Mouse (Mus musculus) gastrocnemius, adult 2 months (tissue): Measurements from ENCODE around the gene Sptbn4. TPM values are rescaled to one million over a fixed set of nuclear protein-coding genes. Genes with fewer than 3 reads are reported as not detected.

Source experiments
- DNase-seq: peaks from one replicate; pipeline ENCODE4 v3.0.0; 2022
- H3K27ac ChIP-seq: fragments of 200-600 bp; 2 replicates; pipeline ENCODE4 v1.8.1; 2022; ENCODE audit warnings: mild to moderate bottlenecking
- H3K4me3 ChIP-seq: fragments of 200-600 bp; 2 replicates; pipeline ENCODE4 v1.8.1; 2022; ENCODE audit warnings: mild to moderate bottlenecking, moderate library complexity
- CTCF ChIP-seq: fragments of 200-600 bp; IDR thresholded peaks from 2 replicates; pipeline ENCODE4 v1.8.1; 2022; ENCODE audit warnings: antibody characterized with exemption, mild to moderate bottlenecking, moderate library complexity
- intact Hi-C: fragments of 180-260 bp; cut with DNase I; formaldehyde crosslinking; loops from one replicate; pipeline ENCODE4 v1.15.1; 2025
- total RNA-seq, 2 experiments: library from RNA; stranded (reverse); gene quantifications; 2 replicates each; pipeline ENCODE4 v1.2.3; 2021

The Sptbn4 gene
- total RNA-seq, 2 experiments from 2014 or later = 0.03 TPM; not detected in 1

GRCm38 (mm10) chr7:27472596-27472995, 25.1 kb upstream of the Sptbn4 start:
- intact Hi-C loops = loop anchor here (1.0 kb wide), 1 partner anchor 23 kb away; no protein-coding TSS in a partner anchor
- DNase-seq = no peak
- Histone ChIP-seq H3K4me3 (peak overlapping the region; percentile 79), H3K27ac (peak overlapping the region; percentile 96)
- TF ChIP-seq CTCF = no peak

GRCm38 (mm10) chr7:27471390-27472120, 24.1 kb upstream of the Sptbn4 start:
- no peak overlapping the region for H3K4me3 ChIP-seq
- TF ChIP-seq CTCF = no peak
- DNase-seq = no peak
- no peak overlapping the region for H3K27ac ChIP-seq
- intact Hi-C loops = loop anchor here (1.0 kb wide), 1 partner anchor 22 kb away; no protein-coding TSS in a partner anchor

GRCm38 (mm10) chr7:27467648-27468047, 20.2 kb upstream of the Sptbn4 start:
- DNase-seq = no peak
- Histone ChIP-seq H3K4me3 (no peak overlapping the region), H3K27ac (no peak overlapping the region)
- TF ChIP-seq CTCF = no peak
- intact Hi-C loops = no loop called here

- intact Hi-C loops = no loop called here
- Histone ChIP-seq H3K27ac (no peak overlapping the region), H3K4me3 (no peak overlapping the region)
- no peak for TF ChIP-seq CTCF
- DNase-seq = no peak
Observed at GRCm38 (mm10) chr7:27460477-27460876, 13.0 kb upstream of the Sptbn4 start.

- intact Hi-C loops = no loop called here
- no peak overlapping the region for H3K4me3 ChIP-seq
Observed at GRCm38 (mm10) chr7:27459640-27460039, 12.2 kb upstream of the Sptbn4 start.

GRCm38 (mm10) chr7:27458614-27459013, 11.1 kb upstream of the Sptbn4 start:
- DNase-seq = no peak
- Histone ChIP-seq H3K27ac (no peak overlapping the region), H3K4me3 (no peak overlapping the region)
- intact Hi-C loops = no loop called here
- TF ChIP-seq CTCF = no peak

More at GRCm38 (mm10) chr7:27459640-27460039, 12.2 kb upstream of the Sptbn4 start:
- TF ChIP-seq CTCF = no peak
- DNase-seq = no peak
- H3K27ac ChIP-seq = no peak overlapping the region

- TF ChIP-seq CTCF = no peak
- intact Hi-C loops = no loop called here
- no peak for DNase-seq
- Histone ChIP-seq H3K4me3 (no peak overlapping the region), H3K27ac (no peak overlapping the region)
Observed at GRCm38 (mm10) chr7:27455273-27455672, 7.8 kb upstream of the Sptbn4 start.

GRCm38 (mm10) chr7:27454461-27455121, 7.1 kb upstream of the Sptbn4 start:
- intact Hi-C loops = no loop called here
- no peak for TF ChIP-seq CTCF
- DNase-seq = no peak
- Histone ChIP-seq H3K4me3 (no peak overlapping the region), H3K27ac (no peak overlapping the region)

GRCm38 (mm10) chr7:27452206-27452770, 4.8 kb upstream of the Sptbn4 start:
- Histone ChIP-seq H3K4me3 (no peak overlapping the region), H3K27ac (no peak overlapping the region)
- TF ChIP-seq CTCF = no peak
- no peak for DNase-seq
- intact Hi-C loops = no loop called here

GRCm38 (mm10) chr7:27451359-27451758, 3.9 kb upstream of the Sptbn4 start:
- intact Hi-C loops = no loop called here
- no peak for DNase-seq

GRCm38 (mm10) chr7:27449256-27449862, 1.9 kb upstream of the Sptbn4 start:
- intact Hi-C loops = loop anchor here (1.0 to 5.0 kb wide), 3 partner anchors 23 to 112 kb away; partner anchors contain the start of gene Ltbp4
- TF ChIP-seq CTCF = peak; percentile 70
- H3K27ac ChIP-seq = peak overlapping the region; percentile 87
- peak; percentile 66 for DNase-seq
- peak overlapping the region; percentile 81 for H3K4me3 ChIP-seq

More at GRCm38 (mm10) chr7:27451359-27451758, 3.9 kb upstream of the Sptbn4 start:
- H3K4me3 ChIP-seq = no peak overlapping the region
- TF ChIP-seq CTCF = no peak
- H3K27ac ChIP-seq = no peak overlapping the region

- TF ChIP-seq CTCF = no peak
- Histone ChIP-seq H3K27ac (peak overlapping the region; percentile 87), H3K4me3 (peak overlapping the region; percentile 81)
- intact Hi-C loops = loop anchor here (1.0 to 5.0 kb wide), 3 partner anchors 24 to 111 kb away; partner anchors contain the start of gene Ltbp4
- DNase-seq = peak; percentile 60
Observed at GRCm38 (mm10) chr7:27448421-27449206, 1.1 kb upstream of the Sptbn4 start.
